Mouse (Mus musculus) heart, postnatal 14 days (tissue): ENCODE results near the gene Fgf6. TPM values are rescaled to one million over a fixed set of nuclear protein-coding genes. Genes with fewer than 3 reads are reported as not detected.

Source experiments
- DNase-seq, 2 experiments: peaks; one replicate each; pipeline ENCODE4 v3.0.0; 2021 to 2022
- intact Hi-C: fragments of 180-260 bp; cut with DNase I; formaldehyde crosslinking; loops from one replicate; pipeline ENCODE4 v1.15.1; 2025
- total RNA-seq, 2 experiments: library from RNA; stranded (reverse); gene quantifications; 2 replicates each; pipeline ENCODE4 v1.2.3; 2021

Gene Fgf6
- total RNA-seq, 2 experiments from 2014 or later, result 0.05 to 0.12 TPM

GRCm38 (mm10) chr6:127072817-127073216 lies 57.4 kb downstream of the Fgf6 start, which contains the start of gene Fgf23:
Gene Fgf23 (plus strand): TSS chr6:127072902.
- DNase-seq, result no peak
- intact Hi-C loops, result no loop called here

Other genes starting within 250 kb of the Fgf6 start
- gene Ndufa9, start 166.4 kb upstream of the Fgf6 start, total RNA-seq, result 100 to 1,000 TPM; 670 to 671 TPM
- not detected for gene Akap3, start 162.5 kb upstream of the Fgf6 start, total RNA-seq
- gene Dyrk4, start 93.7 kb upstream of the Fgf6 start, total RNA-seq, result not detected
- gene Rad51ap1, start 76.0 kb upstream of the Fgf6 start, total RNA-seq, result 1 to 10 TPM; 3.7 to 4.2 TPM
- gene D6Wsu163e, start 75.6 kb upstream of the Fgf6 start, total RNA-seq, result 10 to 100 TPM; 12.2 to 14.3 TPM
- not detected for gene Fgf23, start 57.3 kb downstream of the Fgf6 start, total RNA-seq
- 10 to 100 TPM; 38.0 to 44.5 TPM for gene Tigar, start 94.0 kb downstream of the Fgf6 start, total RNA-seq
- 100 to 1,000 TPM; 167 to 186 TPM for gene Ccnd2, start 136.6 kb downstream of the Fgf6 start, total RNA-seq